Mouse (Mus musculus): ENCODE data around the gene Klk8.

Klk8 gene

GRCm38 (mm10) chr7:43797333-43797769, at the start of gene Klk8:
TSS of gene Klk8 (plus strand) at chr7:43797577.
- no peak for DNase-seq (ENCODE audit: low spot score)

- DNase-seq (ENCODE audit: low spot score) = no peak
Measured at GRCm38 (mm10) chr7:43747788-43748187, 49.6 kb upstream of the Klk8 start.

GRCm38 (mm10) chr7:43752806-43753205, 44.6 kb upstream of the Klk8 start:
- DNase-seq (ENCODE audit: low spot score) = no peak

GRCm38 (mm10) chr7:43766484-43766883, 30.9 kb upstream of the Klk8 start:
- DNase-seq (ENCODE audit: low spot score) = no peak

GRCm38 (mm10) chr7:43768597-43768996, 28.8 kb upstream of the Klk8 start, which contains the start of gene Klk12:
TSS of gene Klk12 (plus strand) at chr7:43768897.
- no peak for DNase-seq (ENCODE audit: low spot score)

GRCm38 (mm10) chr7:43769636-43770035, 27.7 kb upstream of the Klk8 start:
- DNase-seq (ENCODE audit: low spot score) = no peak

- DNase-seq (ENCODE audit: low spot score) = no peak
Measured at GRCm38 (mm10) chr7:43770701-43771100, 26.7 kb upstream of the Klk8 start.

- no peak for DNase-seq (ENCODE audit: low spot score)
Measured at GRCm38 (mm10) chr7:43771916-43772315, 25.5 kb upstream of the Klk8 start.

GRCm38 (mm10) chr7:43772901-43773300, 24.5 kb upstream of the Klk8 start:
- no peak for DNase-seq (ENCODE audit: low spot score)

- no peak for DNase-seq (ENCODE audit: low spot score)
Measured at GRCm38 (mm10) chr7:43774364-43774763, 23.0 kb upstream of the Klk8 start, which contains the start of gene Klk11. TSS of gene Klk11 (plus strand) at chr7:43774604.

- DNase-seq (ENCODE audit: low spot score) = no peak
Measured at GRCm38 (mm10) chr7:43774802-43775201, 22.6 kb upstream of the Klk8 start.

GRCm38 (mm10) chr7:43775311-43776057, 21.9 kb upstream of the Klk8 start:
- no peak for DNase-seq (ENCODE audit: low spot score)

GRCm38 (mm10) chr7:43776506-43776905, 20.9 kb upstream of the Klk8 start:
- no peak for DNase-seq (ENCODE audit: low spot score)

- no peak for DNase-seq (ENCODE audit: low spot score)
Measured at GRCm38 (mm10) chr7:43777423-43777822, 20.0 kb upstream of the Klk8 start.

GRCm38 (mm10) chr7:43778176-43778970, 19.0 kb upstream of the Klk8 start:
- no peak for DNase-seq (ENCODE audit: low spot score)

GRCm38 (mm10) chr7:43780241-43780640, 17.1 kb upstream of the Klk8 start:
- DNase-seq (ENCODE audit: low spot score) = no peak

- no peak for DNase-seq (ENCODE audit: low spot score)
Measured at GRCm38 (mm10) chr7:43780746-43781145, 16.6 kb upstream of the Klk8 start, which contains the start of gene Klk10. TSS of gene Klk10 (plus strand) at chr7:43781035.

- DNase-seq (ENCODE audit: low spot score) = no peak
Measured at GRCm38 (mm10) chr7:43781541-43781940, 15.8 kb upstream of the Klk8 start.

- DNase-seq (ENCODE audit: low spot score) = peak; percentile 51
Measured at GRCm38 (mm10) chr7:43782275-43783265, 14.8 kb upstream of the Klk8 start.

GRCm38 (mm10) chr7:43785286-43785685, 12.1 kb upstream of the Klk8 start:
- no peak for DNase-seq (ENCODE audit: low spot score)

GRCm38 (mm10) chr7:43788096-43788495, 9.3 kb upstream of the Klk8 start:
- no peak for DNase-seq (ENCODE audit: low spot score)

GRCm38 (mm10) chr7:43789295-43789694, 8.1 kb upstream of the Klk8 start:
- DNase-seq (ENCODE audit: low spot score) = no peak
